Mouse (Mus musculus): ENCODE measurements around the gene Sun5. TPM values are rescaled to one million over a fixed set of nuclear protein-coding genes. Genes with fewer than 3 reads are reported as not detected.

Gene Sun5
- polyA plus RNA-seq (2015; fragmentation: Nextera tagmentation; extraction: Ambion mirVana): not detected in 2 replicates

DNA sequence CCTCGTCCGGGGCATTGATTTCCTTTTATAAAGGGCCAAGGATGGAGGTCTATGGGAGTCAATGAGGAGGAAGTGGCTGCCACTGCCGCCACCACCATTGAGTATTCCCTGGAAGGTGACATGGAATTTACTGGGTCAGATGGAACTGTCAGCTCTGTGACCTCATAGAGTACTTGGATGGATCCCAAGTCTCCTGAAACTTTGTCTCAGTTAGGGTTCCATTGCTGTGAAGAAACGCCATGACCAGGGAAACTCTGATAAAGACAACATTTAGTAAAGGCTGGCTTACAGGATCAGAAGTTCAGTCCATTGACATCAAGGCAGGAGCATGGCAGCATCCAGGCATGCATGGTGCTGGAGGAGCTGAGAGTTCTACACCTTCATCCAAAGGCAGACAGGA is at the start of gene Sun5:
Sun5 (minus strand) TSS at position 101 of the 400 bp plus-strand sequence.
- Histone ChIP-seq H3K9ac (no peak within 1 kb of the TSS), H3K4me1 (replicated peaks) (no peaks in the 10 kb centered on the region), H3K27me3 (no peaks in the 10 kb centered on the region), H3K27ac (replicated peaks) (no peak within 1 kb of the TSS), H3K36me3 (replicated peaks) (no peaks in the 10 kb centered on the region), H3K4me2 (no peak within 1 kb of the TSS), H3K4me3 (replicated peaks) (no peak within 1 kb of the TSS), H3K9me3 (replicated peaks) (no peaks in the 10 kb centered on the region)
- ATAC-seq (ENCODE audit: insufficient read depth): no peak
- 51% methylated on average over 4 of the region's 4 CpGs for WGBS (ENCODE audit: insufficient replicate concordance)

DNA sequence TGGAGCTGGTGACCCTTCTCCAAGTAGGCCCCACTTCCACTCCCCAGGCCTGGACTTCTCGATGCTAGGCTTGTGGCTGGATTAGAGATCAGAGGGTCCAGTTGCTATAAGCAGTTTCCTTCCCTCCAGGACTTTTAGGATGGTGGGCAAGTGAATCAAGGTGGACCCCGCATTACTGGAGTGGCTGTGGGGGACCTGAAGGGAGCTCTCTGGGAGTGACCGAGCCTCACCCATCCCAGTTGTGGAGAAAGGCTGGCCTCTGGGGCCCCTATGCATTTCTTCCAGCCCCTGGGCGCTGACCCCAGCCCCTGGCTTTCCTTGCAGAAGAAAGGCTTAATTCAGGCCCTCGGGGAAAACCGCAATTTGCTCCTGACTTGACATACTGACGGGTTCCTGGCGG is 47.0 kb upstream of the Sun5 start, which contains the start of gene Bpifb3:
Bpifb3 (plus strand) TSS at position 301 of the 400 bp plus-strand sequence.
- Histone ChIP-seq H3K4me1 (replicated peaks) (no peaks in the 10 kb centered on the region), H3K27ac (replicated peaks) (no peak within 1 kb of the TSS)

DNA sequence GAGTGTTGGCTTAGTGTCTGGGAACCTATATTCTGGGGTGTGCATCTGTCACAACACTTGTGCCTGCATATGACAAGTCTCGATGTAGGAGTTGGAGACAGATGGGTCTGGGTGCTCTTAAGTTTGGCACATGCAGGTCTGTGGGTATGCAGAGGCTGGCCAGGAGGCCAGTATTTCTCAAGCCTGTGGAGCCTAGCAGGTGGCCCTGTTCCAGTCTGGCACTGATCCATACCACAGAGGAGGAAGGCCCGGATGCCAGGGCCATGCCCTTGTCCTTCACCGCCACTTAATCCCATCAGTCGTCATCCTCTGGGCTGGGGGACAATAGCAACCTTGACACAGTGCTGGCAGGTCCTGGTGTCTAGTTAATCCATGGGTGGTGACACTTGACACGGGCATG is 43.3 kb upstream of the Sun5 start:
- no peaks in the 10 kb centered on the region for H3K36me3 ChIP-seq (replicated peaks)
- H3K27me3 ChIP-seq: no peaks in the 10 kb centered on the region
- no peak overlapping the region for H3K4me2 ChIP-seq
- H3K27ac ChIP-seq (replicated peaks): no peak overlapping the region
- no peaks in the 10 kb centered on the region for H3K4me1 ChIP-seq (replicated peaks)
- ATAC-seq (ENCODE audit: insufficient read depth): no peak
- H3K9ac ChIP-seq: no peak overlapping the region
- no peaks in the 10 kb centered on the region for H3K9me3 ChIP-seq (replicated peaks)
- WGBS (ENCODE audit: insufficient replicate concordance): 55% methylated on average over 5 of the region's 5 CpGs
- no peak overlapping the region for H3K4me3 ChIP-seq (replicated peaks)

More for the DNA sequence above, 47.0 kb upstream of the Sun5 start, which contains the start of gene Bpifb3:
- Histone ChIP-seq H3K4me3 (replicated peaks) (no peak within 1 kb of the TSS), H3K4me2 (no peak within 1 kb of the TSS), H3K36me3 (replicated peaks) (no peaks in the 10 kb centered on the region), H3K27me3 (no peaks in the 10 kb centered on the region), H3K9me3 (replicated peaks) (no peaks in the 10 kb centered on the region), H3K9ac (no peak within 1 kb of the TSS)
- ATAC-seq (ENCODE audit: insufficient read depth): no peak
- WGBS (ENCODE audit: insufficient replicate concordance): 66% methylated on average over 8 of the region's 8 CpGs

DNA sequence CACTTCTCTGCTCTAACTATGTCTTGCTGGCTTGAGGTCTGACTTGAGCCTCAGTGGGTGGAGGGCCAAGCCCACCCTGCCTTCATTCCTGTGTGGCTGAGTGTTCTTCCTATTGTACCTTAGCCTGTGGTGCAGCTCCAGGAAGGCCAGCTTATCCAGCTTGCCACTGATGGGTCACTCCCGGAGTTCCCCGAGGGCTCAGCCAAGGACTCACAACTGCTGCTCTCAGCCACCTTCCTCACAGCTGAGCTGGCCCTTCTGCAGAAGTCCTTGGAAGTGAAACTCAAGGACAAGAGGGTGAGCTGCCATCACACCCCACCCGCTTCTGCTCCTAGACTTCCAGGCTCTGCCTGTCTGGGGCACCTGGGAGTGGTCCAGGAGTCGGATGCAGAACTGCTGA is 35.7 kb upstream of the Sun5 start:
- H3K4me3 ChIP-seq (replicated peaks): no peak overlapping the region
- H3K36me3 ChIP-seq (replicated peaks): no peaks in the 10 kb centered on the region
- no peaks in the 10 kb centered on the region for H3K4me1 ChIP-seq (replicated peaks)
- no peaks in the 10 kb centered on the region for H3K9me3 ChIP-seq (replicated peaks)
- no peak overlapping the region for H3K4me2 ChIP-seq
- no peak overlapping the region for H3K9ac ChIP-seq
- no peak overlapping the region for H3K27ac ChIP-seq (replicated peaks)
- WGBS (ENCODE audit: insufficient replicate concordance): 73% methylated on average over 4 of the region's 4 CpGs
- no peaks in the 10 kb centered on the region; the same call in 1 of the 2 replicates for H3K27me3 ChIP-seq
- no peak for ATAC-seq (ENCODE audit: insufficient read depth)

GRCm38 (mm10) chr2:153902726-153903125 is 31.8 kb upstream of the Sun5 start:
- Histone ChIP-seq H3K9ac (no peak overlapping the region), H3K4me3 (replicated peaks) (no peak overlapping the region), H3K36me3 (replicated peaks) (no peaks in the 10 kb centered on the region), H3K4me2 (no peak overlapping the region), H3K27me3 (no peaks in the 10 kb centered on the region; the same call in 1 of the 2 replicates), H3K27ac (replicated peaks) (no peak overlapping the region), H3K9me3 (replicated peaks) (no peaks in the 10 kb centered on the region), H3K4me1 (replicated peaks) (no peaks in the 10 kb centered on the region)
- WGBS (ENCODE audit: insufficient replicate concordance): 55% methylated on average over 6 of the region's 6 CpGs
- no peak for ATAC-seq (ENCODE audit: insufficient read depth)

GRCm38 (mm10) chr2:153900088-153900487 is 29.2 kb upstream of the Sun5 start, which contains the start of gene Bpifb6:
Gene Bpifb6, plus strand, starts transcription at chr2:153900388.
- WGBS (ENCODE audit: insufficient replicate concordance): 50% methylated on average over 4 of the region's 4 CpGs
- Histone ChIP-seq H3K9me3 (replicated peaks) (no peaks in the 10 kb centered on the region), H3K9ac (no peak within 1 kb of the TSS), H3K4me3 (replicated peaks) (no peak within 1 kb of the TSS), H3K27ac (replicated peaks) (no peak within 1 kb of the TSS), H3K36me3 (replicated peaks) (no peaks in the 10 kb centered on the region), H3K27me3 (no peaks in the 10 kb centered on the region), H3K4me2 (no peak within 1 kb of the TSS), H3K4me1 (replicated peaks) (no peaks in the 10 kb centered on the region)
- no peak for ATAC-seq (ENCODE audit: insufficient read depth)

- H3K9me3 ChIP-seq (replicated peaks): no peaks in the 10 kb centered on the region
- WGBS (ENCODE audit: insufficient replicate concordance): 66% methylated on average over 5 of the region's 5 CpGs
- no peak overlapping the region for H3K9ac ChIP-seq
- no peaks in the 10 kb centered on the region for H3K36me3 ChIP-seq (replicated peaks)
- H3K4me2 ChIP-seq: no peak overlapping the region
- no peak overlapping the region for H3K27ac ChIP-seq (replicated peaks)
- no peak overlapping the region for H3K4me3 ChIP-seq (replicated peaks)
- H3K27me3 ChIP-seq: no peaks in the 10 kb centered on the region
- no peak for ATAC-seq (ENCODE audit: insufficient read depth)
- H3K4me1 ChIP-seq (replicated peaks): no peaks in the 10 kb centered on the region
Observed at GRCm38 (mm10) chr2:153899111-153899510, 28.2 kb upstream of the Sun5 start.

GRCm38 (mm10) chr2:153874745-153875144 is 3.9 kb upstream of the Sun5 start, which contains the start of gene Bpifb2:
Gene Bpifb2, plus strand, starts transcription at chr2:153875045.
- no peak within 1 kb of the TSS for H3K4me2 ChIP-seq
- ATAC-seq (ENCODE audit: insufficient read depth): no peak
- H3K9me3 ChIP-seq (replicated peaks): no peaks in the 10 kb centered on the region
- no peaks in the 10 kb centered on the region for H3K27me3 ChIP-seq
- H3K27ac ChIP-seq (replicated peaks): no peak within 1 kb of the TSS
- H3K4me1 ChIP-seq (replicated peaks): no peaks in the 10 kb centered on the region
- no peaks in the 10 kb centered on the region for H3K36me3 ChIP-seq (replicated peaks)
- 52% methylated on average over 9 of the region's 9 CpGs for WGBS (ENCODE audit: insufficient replicate concordance)
- no peak within 1 kb of the TSS for H3K4me3 ChIP-seq (replicated peaks)
- H3K9ac ChIP-seq: no peak within 1 kb of the TSS

DNA sequence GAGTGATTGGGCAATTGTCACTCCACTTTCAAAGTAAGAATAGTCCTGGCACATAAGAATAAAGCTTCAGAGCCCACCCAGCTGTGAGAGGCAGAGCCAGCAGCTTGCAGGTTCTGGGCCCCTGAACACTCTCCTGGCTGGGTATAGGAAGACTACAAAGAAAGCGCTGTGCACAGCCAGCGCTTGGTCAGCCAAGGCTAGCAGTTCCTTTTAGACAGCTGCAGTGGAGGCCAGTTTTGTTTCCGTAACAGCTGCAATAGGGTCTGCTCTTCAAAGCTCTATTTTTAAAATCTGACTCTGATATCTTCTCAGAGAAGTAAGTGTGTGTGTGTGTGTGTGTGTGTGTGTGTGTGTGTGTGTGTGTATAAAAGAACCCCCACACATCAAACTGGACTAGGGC is 8.9 kb downstream of the Sun5 start:
- no peaks in the 10 kb centered on the region for H3K36me3 ChIP-seq (replicated peaks)
- no peaks in the 10 kb centered on the region for H3K9me3 ChIP-seq (replicated peaks)
- H3K4me2 ChIP-seq: no peak overlapping the region
- no peak overlapping the region for H3K27ac ChIP-seq (replicated peaks)
- 69% methylated on average over 3 of the region's 3 CpGs for WGBS (ENCODE audit: insufficient replicate concordance)
- H3K27me3 ChIP-seq: no peaks in the 10 kb centered on the region
- no peak for ATAC-seq (ENCODE audit: insufficient read depth)
- no peak overlapping the region for H3K9ac ChIP-seq
- no peak overlapping the region for H3K4me3 ChIP-seq (replicated peaks)
- no peaks in the 10 kb centered on the region for H3K4me1 ChIP-seq (replicated peaks)

- no peak for ATAC-seq (ENCODE audit: insufficient read depth)
- Histone ChIP-seq H3K27ac (replicated peaks) (no peak overlapping the region), H3K27me3 (no peaks in the 10 kb centered on the region), H3K4me1 (replicated peaks) (no peaks in the 10 kb centered on the region), H3K9ac (no peak overlapping the region), H3K36me3 (replicated peaks) (no peaks in the 10 kb centered on the region), H3K9me3 (replicated peaks) (no peaks in the 10 kb centered on the region), H3K4me3 (replicated peaks) (no peak overlapping the region), H3K4me2 (no peak overlapping the region)
- 47% methylated on average over 3 of the region's 3 CpGs for WGBS (ENCODE audit: insufficient replicate concordance)
Observed at GRCm38 (mm10) chr2:153860715-153861114, 10.2 kb downstream of the Sun5 start.

DNA sequence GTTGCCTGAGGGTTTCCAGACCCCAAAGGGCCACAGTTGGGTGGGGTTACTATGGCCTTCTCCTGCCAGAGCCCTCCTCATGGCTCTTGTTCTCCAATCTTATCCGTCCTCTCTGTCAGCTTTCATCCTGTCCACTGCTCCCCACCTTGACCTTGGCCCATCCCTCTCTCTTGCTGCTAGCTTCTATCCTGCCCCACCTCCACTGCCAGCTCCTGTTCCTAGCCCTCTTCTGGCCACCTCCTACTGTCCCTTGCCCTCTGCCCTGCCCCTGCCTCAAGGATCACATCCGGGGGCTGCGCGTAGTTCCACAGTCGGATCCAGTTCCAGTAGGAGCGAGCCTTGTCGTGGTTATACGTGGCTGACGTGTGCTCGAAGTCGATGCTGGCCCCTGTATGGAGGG is 10.6 kb downstream of the Sun5 start:
- 71% methylated on average over 11 of the region's 11 CpGs for whole genome bisulfite sequencing (ENCODE audit: insufficient replicate concordance)
- ATAC-seq (ENCODE audit: insufficient read depth): no peak
- H3K9me3 ChIP-seq (replicated peaks): no peaks in the 10 kb centered on the region
- H3K27ac ChIP-seq (replicated peaks): no peak overlapping the region
- H3K9ac ChIP-seq: no peak overlapping the region
- no peak overlapping the region for H3K4me2 ChIP-seq
- H3K36me3 ChIP-seq (replicated peaks): no peaks in the 10 kb centered on the region
- H3K4me3 ChIP-seq (replicated peaks): no peak overlapping the region
- H3K4me1 ChIP-seq (replicated peaks): no peaks in the 10 kb centered on the region
- no peaks in the 10 kb centered on the region for H3K27me3 ChIP-seq

GRCm38 (mm10) chr2:153859581-153859980 is 11.3 kb downstream of the Sun5 start:
- Histone ChIP-seq H3K9me3 (replicated peaks) (no peaks in the 10 kb centered on the region), H3K4me1 (replicated peaks) (no peaks in the 10 kb centered on the region), H3K27me3 (no peaks in the 10 kb centered on the region), H3K36me3 (replicated peaks) (no peaks in the 10 kb centered on the region), H3K27ac (replicated peaks) (no peak overlapping the region), H3K4me3 (replicated peaks) (no peak overlapping the region), H3K9ac (no peak overlapping the region), H3K4me2 (no peak overlapping the region)
- no peak for ATAC-seq (ENCODE audit: insufficient read depth)
- 55% methylated on average over 2 of the region's 2 CpGs for WGBS (ENCODE audit: insufficient replicate concordance)

All from liver, embryonic 15.5 days (tissue).